Mouse (Mus musculus) monocyte, adult 5-6 weeks (primary cell): ENCODE data around the gene Nop9. TPM values are rescaled to one million over a fixed set of nuclear protein-coding genes. Genes with fewer than 3 reads are reported as not detected.

Experiments
- ATAC-seq: fragments of 153-309, 156-312 bp; replicated peaks from 2 replicates; pipeline ENCODE4 v1.8.0; 2017; ENCODE audit warnings: mild to moderate bottlenecking; ENCODE audit not compliant: low TSS enrichment, insufficient number of reproducible peaks, severe bottlenecking, poor library complexity, low FRiP score
- total RNA-seq: library from RNA; stranded (forward); fragments of 200-1000, 200-491, 200-594 nt; gene quantifications from 3 replicates; pipeline ENCODE4 v1.2.3, GENCODE M21; 2017

Nop9 gene
- total RNA-seq: 11.9 to 15.0 TPM (median 13.8 TPM) in 3 replicates

DNA sequence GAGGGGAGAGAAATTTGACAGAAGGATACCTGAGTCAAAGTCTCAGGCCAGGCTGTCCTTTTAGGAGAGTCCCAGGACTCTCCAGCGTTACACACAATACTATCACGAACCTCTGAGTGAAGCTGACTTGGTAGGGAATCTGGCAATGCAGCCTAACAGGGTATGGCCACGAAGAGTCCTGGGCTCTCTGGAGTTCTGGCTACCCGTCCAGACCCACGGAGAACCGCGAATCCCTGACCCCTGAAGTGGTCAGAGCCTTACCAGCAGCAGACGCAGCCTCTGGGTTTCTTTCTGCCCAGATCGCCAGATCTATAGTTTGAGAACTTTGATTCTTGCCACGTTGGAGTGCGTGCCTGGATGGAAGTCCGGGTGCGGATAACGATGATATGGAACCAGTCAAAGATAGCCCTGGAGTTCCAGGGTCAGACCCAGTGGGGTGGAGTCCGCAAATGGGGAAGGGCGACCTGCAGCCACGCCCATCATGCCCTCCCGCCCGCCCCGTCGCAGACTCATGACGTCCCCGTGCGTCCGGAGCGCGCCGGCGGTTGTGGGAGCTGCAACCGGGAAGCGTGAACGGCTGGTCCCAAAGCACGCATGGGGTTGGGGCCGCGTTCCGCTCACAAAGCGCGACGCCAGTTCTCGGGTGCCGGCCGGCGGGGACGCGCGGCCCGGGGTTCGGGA is at the start of gene Nop9, which contains the start of gene Dhrs1:
TSS of gene Nop9 (plus strand) at position 514 of the 681 bp plus-strand sequence.
TSS of gene Dhrs1 (minus strand) at position 511 of the 681 bp plus-strand sequence.
- ATAC-seq: peak; percentile 73

DNA sequence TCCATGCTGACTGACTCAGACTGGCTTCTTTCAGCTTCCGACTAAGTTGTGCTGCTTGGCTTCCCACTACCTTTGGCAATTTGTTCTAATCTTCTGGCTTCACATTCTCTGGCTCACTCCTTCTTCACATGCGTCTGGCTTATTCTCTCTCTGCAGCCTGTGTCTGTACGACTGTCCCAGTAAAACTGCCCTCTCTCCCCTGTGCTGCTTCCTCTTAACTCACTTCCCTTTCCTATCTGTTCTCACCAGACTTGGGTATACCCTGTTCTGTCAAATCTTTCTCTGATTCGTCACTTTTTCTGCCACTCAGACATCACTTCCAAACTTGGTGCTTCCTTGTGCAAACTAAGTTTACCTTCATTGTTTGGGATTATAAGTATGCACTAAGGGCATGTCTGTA is 48.3 kb upstream of the Nop9 start:
- peak; percentile 92 for ATAC-seq

DNA sequence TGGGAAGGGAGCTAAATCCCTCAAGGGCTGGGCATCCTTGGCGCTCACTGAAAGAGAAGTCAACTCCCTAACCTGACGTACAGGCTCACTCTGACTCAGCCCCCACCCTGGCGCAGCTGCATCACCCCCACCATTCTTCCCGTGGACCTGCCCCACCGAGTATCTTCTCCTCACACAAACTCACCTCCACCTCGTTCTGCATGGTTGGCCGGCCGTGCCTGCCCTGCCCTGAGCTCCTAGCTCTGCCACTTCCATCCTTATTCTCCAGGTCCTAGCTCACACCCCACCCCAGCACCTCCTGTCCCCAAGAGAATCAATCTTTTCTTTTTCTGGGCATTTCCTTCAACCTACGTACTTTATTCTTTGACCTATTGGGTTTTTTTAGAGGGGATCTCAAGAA is 44.4 kb upstream of the Nop9 start:
- ATAC-seq: no peak

DNA sequence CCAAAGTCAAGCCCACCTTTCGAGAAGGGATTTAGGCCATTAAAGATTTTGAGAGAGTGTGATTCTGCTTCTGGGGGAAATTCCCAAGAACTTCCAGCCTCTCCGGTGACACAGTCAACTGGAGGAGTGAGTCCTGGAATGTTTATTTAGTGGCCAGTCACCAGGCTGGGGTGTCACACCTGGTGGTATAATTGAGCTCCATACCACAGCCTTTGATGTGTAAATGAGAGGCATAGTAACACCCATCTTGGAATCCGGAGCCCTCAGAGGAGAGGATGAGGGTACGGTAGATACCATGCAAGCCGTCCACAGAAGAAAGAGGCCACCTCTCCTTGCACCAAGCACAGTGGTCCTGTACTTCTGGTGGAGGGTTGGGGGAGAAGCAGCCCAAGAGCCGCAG is 42.7 kb upstream of the Nop9 start:
- no peak for ATAC-seq

DNA sequence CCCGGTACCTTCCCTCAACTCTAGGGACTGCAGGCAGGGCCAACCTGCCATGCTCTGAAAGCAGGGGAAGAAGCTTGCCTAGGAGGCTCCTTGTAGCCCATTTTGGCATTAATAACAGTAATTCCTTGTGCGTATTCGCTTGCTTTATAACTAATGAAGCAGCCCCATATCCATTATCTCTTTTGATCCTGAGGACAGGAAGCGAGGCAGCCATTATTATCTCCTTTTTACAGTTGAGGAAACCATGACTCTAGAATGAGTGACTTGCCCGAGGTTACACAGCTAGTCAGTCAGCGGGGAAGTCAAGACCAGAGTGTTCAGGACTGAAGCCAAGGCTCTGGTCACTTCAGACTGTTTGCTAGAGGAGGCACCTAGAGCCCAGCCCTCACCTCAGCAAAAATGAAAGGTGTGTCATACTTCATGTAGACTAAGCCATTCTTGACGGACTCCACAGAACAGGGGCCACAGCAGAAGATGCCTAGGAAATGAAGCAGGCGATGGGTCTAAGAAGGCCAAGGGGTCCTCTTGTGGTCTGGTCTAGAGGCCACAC is 39.4 kb upstream of the Nop9 start:
- no peak for ATAC-seq

DNA sequence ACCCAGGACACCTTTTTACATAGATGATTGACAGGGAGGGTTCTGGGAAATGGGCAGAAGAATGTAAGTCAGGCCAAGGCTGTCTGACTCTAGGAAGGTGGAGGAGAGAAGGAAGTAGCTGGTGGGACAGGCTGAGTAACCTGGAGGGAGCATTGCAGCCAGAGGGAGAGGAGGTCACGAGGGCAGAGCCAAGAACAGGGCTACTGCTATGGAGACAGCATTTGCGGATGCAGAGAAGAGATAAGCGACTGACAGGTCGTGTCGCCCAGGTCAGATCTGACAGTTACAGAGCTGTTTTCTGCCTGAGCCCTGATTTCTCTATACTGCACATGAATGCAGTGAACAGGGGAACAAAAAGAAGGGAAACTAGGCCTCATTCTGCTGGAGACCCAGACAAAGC is 38.1 kb upstream of the Nop9 start:
- no peak for ATAC-seq

DNA sequence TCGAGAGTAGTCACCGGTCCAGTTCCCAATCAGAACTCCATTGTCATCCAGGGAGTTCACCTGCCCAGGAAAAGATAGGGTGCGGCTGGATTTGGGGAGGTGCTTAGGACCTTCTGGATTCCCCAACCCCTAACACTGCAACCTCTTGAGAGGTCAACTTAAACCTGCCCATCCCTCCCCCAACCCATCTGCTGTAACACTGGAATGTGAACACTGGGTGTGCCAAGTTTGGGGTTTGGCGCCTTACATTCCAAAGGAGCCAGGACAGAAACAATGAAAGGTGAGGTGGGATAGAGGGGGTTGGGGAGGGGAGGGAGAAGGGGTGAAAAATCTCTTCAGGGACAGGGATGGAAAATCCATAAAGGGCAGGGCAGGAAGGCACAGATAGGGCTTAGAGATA is 36.0 kb upstream of the Nop9 start:
- no peak for ATAC-seq

DNA sequence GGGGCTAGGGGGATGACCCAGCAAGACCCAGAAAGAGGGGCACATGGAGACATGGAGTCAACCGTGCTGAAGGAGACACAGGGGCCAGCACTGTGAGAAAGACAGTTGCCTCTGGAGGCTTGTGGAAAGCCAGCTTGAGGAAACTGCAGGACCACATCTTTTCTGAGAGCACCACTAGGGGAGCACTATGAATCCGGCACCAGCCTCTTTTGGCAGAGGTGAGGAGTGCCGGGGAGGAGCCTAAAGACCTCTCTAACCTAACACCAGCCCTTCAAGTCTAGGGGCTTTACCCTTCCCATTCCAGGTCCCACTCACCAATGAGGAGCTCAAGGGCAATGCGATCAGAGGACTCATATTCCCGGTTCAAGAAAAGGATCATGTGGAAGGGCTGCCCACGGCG is 33.7 kb upstream of the Nop9 start:
- no peak for ATAC-seq

DNA sequence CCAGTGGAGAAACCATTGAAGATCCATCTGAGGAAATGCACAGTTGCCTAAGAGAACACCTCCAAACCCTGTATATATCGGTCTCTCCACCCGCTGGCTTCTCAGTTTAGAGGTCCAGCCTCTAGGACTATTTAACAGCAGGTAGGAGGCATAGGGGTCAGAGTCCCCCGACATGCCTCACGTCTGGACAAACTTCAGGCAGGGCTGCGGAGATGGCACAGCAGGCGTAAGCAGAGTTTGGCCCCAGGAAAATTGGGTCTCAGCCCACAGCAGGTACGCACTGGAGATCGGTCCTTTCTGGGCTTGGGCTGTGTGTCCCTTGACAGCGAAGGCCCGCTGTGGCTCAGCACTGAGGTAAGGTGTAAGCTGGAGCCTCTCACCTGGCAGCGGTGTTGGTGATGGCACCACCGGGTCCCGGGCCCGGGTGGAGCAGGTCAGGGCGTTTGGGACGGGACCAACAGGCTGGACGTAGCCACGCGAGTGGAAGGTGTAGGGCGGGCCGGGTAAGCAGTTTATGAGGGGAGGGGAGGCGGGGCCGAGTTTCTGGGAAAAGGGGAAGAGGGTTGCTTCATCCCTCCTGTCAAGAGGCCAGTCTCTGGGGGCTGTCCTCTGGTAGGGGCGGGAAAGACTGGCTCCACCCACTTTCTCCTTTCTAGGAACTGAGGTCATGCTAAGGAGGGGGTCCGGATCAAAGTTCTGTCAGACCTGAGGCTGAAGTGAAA is 32.3 kb upstream of the Nop9 start:
- peak; percentile 45; the same call in 1 of the 2 replicates for ATAC-seq

DNA sequence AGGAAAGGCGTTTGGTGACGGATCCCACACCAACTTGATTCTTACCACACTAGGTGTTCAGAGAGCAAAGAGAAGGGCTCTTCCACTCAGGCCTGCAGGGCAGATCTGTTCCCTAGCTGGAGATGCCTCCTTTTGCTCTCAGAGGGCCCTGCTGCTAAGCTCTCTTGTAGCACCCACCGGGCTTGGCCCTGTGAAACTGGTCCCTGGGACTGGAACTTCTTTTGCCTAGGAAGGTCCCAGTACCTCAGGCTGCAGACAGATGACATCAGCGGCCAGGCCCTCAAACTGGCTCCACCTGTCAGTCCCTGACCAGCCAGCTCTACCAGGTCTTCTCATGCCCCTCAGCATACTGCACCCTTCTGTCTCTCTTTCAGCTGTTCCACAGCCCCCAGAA is 31.8 kb upstream of the Nop9 start, which contains the start of gene Tgm1:
TSS of gene Tgm1 (minus strand) at position 198 of the 394 bp plus-strand sequence.
- no peak for ATAC-seq

DNA sequence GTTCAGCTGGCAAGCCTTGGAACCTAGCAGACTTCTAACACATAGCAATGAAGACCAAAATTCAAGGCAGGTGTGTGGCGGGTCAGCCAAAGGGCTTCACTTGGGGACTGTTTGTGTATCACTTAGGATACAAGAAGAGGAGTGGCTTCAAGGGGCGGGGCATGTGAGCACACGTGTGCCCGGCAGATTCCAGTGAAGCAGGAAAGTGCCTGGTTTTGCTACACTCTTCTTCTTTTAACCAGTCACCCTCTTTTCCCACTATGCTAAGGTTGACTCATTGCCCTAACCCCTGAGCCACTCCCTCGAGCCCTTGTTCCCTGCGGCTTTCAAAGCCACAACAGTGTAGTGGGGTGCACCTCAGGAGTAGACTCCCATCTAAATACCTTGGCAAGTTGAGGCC is 30.6 kb upstream of the Nop9 start:
- ATAC-seq: no peak

DNA sequence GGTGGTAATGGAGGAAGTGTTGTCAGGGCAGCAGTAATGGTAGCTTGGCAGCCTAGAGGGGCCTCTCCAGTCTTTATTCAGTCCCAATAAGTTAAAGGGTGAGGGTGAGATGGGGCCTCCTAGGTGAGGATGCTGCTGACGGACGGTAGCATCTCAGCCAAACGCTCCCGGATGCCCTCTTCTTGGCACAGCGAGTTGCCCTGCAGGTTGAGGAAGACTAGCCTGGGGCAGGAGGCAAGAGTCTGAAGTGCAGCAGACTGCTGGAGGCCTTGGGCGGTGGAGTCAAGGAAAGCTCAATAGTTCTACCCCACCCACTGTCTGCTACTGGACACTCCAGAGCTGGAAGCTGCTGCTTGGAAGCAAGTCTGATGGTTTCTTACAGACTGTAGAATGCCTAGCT is 29.2 kb upstream of the Nop9 start:
- ATAC-seq: no peak

DNA sequence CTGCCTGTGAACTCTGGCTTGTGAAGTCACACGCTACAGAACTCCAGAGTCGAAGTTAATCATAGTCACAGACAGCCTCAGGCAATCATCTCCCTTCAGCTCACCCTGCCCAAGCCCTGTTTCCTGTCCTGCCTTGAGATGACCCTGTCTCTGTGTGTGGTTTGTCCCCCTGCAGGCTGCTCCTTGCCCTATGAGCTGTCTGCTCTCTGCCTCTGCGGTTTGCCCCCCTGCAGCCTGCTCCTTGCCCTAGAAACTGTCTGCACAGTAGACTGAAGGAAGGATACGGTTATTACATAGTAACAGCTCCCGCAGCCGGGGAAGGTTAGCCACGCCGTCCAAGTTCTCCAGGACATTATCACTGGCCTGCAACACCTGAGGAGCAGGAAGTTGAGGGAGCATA is 28.6 kb upstream of the Nop9 start:
- no peak for ATAC-seq

DNA sequence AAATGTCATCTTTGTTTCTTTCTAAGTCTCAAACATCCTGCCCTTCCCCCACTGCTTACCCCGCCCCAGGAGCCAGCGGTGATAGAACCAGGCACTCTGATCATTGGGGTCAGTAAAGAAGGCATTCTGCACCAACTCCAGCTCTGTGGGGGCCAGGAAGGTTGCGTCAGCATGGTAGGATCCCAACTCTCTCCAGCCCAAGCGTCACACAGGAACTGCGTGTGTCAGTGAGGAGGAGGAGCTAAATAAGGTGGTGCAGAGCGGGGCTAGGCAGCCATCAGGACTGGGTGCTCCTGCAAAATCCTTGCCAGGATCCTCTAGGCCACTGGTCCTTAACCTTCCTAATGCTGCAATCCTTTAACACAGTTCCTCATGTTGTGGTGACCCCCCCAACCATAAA is 25.8 kb upstream of the Nop9 start:
- ATAC-seq: no peak

DNA sequence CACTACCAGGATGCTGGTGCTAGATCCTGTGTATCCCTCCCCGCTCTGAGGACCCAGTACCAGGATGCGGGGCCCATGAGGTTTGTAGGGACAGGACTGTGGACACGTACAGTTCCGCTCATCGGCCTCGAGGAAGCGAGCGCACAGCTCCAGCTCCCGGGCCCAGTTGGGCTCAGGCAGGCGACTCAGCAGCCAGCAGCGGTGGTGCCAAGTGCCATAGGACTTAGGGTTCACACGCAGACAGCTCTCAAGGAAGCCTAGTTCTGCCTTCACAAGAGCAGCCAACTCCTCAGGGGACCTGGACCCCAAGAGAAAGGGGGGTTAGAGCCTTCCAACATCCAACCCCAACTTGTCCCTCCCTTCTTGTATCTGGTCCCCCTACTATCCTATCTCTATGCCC is 24.8 kb upstream of the Nop9 start:
- no peak for ATAC-seq

DNA sequence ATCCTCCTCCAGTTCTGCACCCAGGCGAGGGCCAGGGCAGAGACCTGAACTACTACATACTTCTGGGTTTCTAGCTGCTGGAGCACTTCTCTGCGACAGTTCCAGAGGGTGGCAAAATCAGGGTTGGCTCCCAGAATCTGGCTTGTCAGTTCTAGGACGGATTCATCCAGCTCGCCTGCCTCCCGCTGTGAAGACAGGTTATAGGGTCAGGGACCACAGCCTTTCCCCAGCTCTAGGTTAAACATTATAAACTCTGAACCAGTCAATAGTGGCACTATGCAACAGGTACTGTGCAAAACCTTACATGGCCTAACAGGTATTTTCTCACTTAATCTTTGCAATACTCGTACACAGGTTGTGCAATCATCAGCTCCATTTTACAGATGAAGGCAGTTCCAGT is 24.4 kb upstream of the Nop9 start:
- ATAC-seq: no peak

DNA sequence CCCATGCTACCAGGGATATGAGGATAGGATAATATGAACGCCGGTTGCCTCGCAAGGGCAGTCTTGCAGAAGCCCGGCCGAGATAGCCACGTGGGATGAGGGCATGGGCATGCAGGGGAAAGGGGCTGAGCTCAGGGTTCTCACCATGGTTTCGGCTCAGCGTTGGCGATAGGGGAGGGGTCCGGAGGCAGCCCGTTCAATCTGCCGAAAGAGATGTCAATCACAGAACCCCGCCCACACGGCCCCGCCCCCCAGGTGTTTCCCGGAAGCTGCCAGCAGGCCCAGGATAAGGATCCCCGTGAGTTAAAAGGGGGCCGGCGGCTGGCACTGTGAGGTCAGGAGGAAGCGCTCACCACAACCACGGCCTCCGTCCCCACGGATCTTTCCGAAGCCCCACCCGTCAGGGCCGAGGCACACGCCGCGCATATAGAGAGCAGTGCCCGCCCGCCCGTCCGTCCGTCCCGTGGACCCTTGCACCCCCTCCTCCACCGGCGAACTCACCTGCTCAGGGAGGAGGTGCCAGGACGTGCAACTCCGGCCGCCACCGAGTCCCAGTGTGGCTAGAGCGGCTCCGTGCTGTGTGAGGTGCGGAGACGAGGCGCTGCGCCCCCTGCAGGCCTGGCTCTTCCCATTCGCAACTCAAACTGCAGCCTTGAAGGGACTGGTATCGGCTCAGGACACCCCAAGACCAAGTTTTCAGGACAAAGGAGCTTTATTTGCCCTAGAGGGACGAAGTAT is 23.6 kb upstream of the Nop9 start, which contains the start of gene Rabggta:
TSS of gene Rabggta (minus strand) at position 564 of the 738 bp plus-strand sequence.
- peak; percentile 82 for ATAC-seq

DNA sequence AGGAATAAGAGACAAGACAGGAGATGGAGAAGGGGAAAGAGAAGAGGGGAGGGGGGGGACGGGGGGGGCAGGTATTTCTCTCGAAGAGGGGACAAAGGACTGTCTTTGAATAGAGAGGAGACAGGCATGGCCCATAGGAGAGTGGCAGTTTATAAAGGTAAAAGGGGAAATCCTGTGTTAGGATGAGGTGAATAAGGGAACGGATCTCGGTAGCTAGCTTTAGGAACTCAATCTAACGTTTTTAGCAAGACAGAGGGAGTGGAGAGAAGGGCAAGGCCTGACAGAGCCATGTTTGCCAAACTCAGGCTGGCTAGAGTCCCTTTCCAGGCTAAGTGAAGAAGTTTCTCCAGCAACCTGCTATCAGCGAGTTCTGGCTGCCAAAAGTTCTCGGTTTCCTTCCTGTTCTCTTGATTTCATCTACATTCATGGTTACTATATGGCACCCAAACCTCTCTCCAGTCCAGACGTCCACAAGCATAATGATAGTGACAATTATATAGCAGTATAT is 23.0 kb upstream of the Nop9 start:
- ATAC-seq: no peak

DNA sequence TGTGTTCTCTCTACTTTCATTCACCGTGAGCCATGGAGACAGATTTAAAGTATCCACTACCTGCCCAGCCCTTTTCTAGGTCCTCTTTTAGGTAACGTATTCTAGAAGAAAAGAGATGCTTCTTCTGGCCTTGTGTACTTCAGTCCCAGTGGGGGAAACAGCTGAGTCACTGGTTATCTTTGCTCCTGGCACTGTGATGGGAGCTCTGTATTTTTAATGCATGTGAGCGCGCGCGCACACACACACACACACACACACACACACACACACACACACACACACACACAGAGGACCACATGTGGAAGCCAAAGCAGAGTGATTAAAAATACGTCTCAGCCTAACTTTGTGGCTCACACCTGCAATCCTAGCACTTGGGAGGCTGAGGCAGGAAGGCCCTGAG is 22.1 kb upstream of the Nop9 start:
- no peak for ATAC-seq
